Mouse (Mus musculus): Measurements from ENCODE around the gene Lonp1. TPM values are rescaled to one million over a fixed set of nuclear protein-coding genes. Genes with fewer than 3 reads are reported as not detected.
A peak's percentile ranks its signal among the peaks of the same experiment; 100 is the strongest.

The Lonp1 gene
- total and polyA plus RNA-seq, 3 experiments = 95.9 to 131 (median 113) TPM

DNA sequence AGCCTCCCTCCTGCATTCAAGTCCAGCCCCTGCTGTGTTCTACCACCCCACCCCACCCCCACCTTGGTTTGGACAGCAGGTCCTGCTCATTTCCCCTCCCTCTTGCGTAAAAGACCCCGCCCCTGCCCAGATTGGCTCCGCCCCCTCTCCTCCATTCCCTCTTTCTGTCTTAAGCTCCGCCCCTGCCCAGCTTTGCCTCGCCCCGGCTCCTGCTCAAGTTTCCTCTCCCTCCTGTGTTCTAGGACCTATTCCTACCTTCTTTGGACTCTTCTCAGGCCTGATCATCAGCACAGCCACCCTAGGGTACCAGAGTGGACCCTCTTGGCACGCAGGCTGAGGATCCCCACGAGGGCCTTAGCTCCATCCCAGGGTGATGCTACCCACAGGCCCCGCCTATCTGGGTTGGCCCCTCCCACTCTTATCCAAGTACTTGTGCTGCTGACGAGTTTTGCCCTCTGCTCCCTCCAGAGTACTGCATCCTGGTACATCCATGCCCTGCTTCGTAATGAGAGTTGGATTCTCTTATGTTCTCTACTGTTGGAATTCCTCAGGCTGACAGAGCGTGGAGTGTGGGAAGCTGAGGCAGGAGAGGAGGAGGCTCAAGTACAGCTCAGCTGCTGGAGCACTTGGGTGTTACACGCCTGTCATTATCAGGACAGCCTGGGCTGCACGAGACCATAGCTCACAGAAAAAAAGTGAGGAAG is 14.7 kb downstream of the Lonp1 start:
- DNase-seq = no peak
- TF ChIP-seq CTCF (IDR thresholded peaks at IDR 0.05) (no peak), POLR2A (IDR thresholded peaks at IDR 0.05; ENCODE audit: insufficient read depth, low read depth, low read length) (no peak), EP300 (IDR thresholded peaks at IDR 0.05; ENCODE audit: insufficient read depth, low read depth, low read length) (no peak)
- no peaks in the 10 kb centered on the region for H3K27me3 ChIP-seq (ENCODE audit: control insufficient read depth, insufficient read depth, low read length)
- H3K4me1 ChIP-seq (ENCODE audit: control insufficient read depth, insufficient read depth, low read length) = peaks cover 11% of the 10 kb centered on the region
- no peaks in the 10 kb centered on the region for H3K36me3 ChIP-seq (ENCODE audit: control insufficient read depth, insufficient read depth, low read length)
- intact Hi-C loops (cut with DNase I) = loop anchor here (5.0 to 10.0 kb wide), 4 partner anchors 105 to 900 kb away; partner anchors contain the start of genes Ndufa11, Pot1b, Pspn and Sh3gl1
- no peak overlapping the region for H3K4me3 ChIP-seq
- WGBS = 25% methylated on average over 14 of the region's 14 CpGs
- no peak overlapping the region for H3K9ac ChIP-seq (ENCODE audit: low read depth, low read length)
- H3K27ac ChIP-seq = no peak overlapping the region
- no peaks in the 10 kb centered on the region for H3K79me2 ChIP-seq (replicated peaks; ENCODE audit: control insufficient read depth, insufficient read depth, low read length)

DNA sequence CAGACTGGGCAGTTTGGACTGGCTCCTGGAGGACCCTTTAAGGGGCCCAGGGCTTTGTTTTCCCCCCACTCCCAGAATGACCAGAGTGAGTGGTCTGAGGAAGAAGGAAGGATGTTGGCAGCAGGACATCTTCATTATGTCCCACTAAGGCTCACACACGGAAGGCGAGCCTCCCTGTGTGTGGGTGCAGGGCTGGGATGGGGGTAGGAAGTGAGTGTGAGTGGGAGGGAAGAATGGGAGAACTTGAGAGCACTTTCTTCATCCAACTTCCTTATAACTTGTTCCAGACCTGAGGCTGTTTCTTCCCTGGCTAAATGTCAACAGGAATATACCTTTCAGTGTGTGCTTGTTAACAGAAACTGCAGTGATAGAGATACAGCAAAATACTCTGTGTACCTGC is 15.4 kb downstream of the Lonp1 start:
- Histone ChIP-seq H3K4me1 (ENCODE audit: control insufficient read depth, insufficient read depth, low read length) (peaks cover 11% of the 10 kb centered on the region), H3K9ac (ENCODE audit: low read depth, low read length) (no peak overlapping the region), H3K4me3 (no peak overlapping the region), H3K27ac (no peak overlapping the region), H3K36me3 (ENCODE audit: control insufficient read depth, insufficient read depth, low read length) (no peaks in the 10 kb centered on the region), H3K27me3 (ENCODE audit: control insufficient read depth, insufficient read depth, low read length) (no peaks in the 10 kb centered on the region), H3K79me2 (replicated peaks; ENCODE audit: control insufficient read depth, insufficient read depth, low read length) (no peaks in the 10 kb centered on the region)
- 69% methylated on average over 2 of the region's 2 CpGs for WGBS
- intact Hi-C loops (cut with DNase I) = loop anchor here (5.0 to 10.0 kb wide), 4 partner anchors 106 to 899 kb away; partner anchors contain the start of genes Ndufa11, Pot1b, Pspn and Sh3gl1
- no peak for DNase-seq
- no peak for TF ChIP-seq EP300 (IDR thresholded peaks at IDR 0.05; ENCODE audit: insufficient read depth, low read depth, low read length)
- no peak for TF ChIP-seq POLR2A (IDR thresholded peaks at IDR 0.05; ENCODE audit: insufficient read depth, low read depth, low read length)
- no peak for TF ChIP-seq CTCF (IDR thresholded peaks at IDR 0.05)

DNA sequence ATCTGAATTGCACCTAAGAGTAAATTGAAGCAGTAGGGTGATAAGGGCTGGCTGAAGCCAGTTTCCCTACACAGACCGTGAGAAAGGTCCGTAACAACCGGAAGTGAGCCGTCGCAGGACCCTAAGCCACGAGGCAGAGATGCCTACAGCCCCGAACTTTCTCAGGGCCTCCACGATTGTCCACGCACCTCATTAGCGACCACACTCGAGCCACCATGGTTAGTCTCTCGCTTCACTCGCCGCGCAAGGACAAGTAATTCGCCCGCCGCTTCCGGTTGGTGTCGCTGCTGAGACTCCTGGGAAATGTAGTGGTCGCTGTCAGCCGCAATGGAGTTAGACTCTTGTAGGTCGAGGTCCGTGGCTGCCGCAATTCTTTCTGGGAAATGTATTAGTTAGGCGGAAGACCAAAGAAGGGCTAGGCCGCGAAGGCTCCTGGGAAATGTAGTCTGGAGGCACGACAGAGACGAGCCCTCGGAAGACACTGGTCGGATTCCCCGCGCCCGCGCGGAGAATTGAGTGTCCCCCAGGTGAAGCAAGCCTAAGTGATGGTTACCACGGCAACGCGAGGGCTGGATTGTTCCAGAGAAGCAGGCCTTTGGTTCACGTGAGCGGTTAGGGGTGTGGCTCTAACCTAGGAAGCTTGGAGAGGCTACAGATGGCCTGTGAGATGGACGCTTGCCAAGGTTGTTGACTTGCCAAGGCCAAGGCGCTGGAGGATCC is 17.1 kb downstream of the Lonp1 start, which contains the start of gene 2410015M20Rik:
2410015M20Rik (minus strand) TSS at position 320 of the 720 bp plus-strand sequence.
- Histone ChIP-seq H3K4me1 (ENCODE audit: control insufficient read depth, insufficient read depth, low read length) (peaks cover 9% of the 10 kb centered on the region), H3K9ac (ENCODE audit: low read depth, low read length) (peak within 1 kb of the TSS; percentile 76), H3K27ac (peak within 1 kb of the TSS; percentile 94), H3K4me3 (peak within 1 kb of the TSS; percentile 90), H3K36me3 (ENCODE audit: control insufficient read depth, insufficient read depth, low read length) (no peaks in the 10 kb centered on the region), H3K27me3 (ENCODE audit: control insufficient read depth, insufficient read depth, low read length) (no peaks in the 10 kb centered on the region), H3K79me2 (replicated peaks; ENCODE audit: control insufficient read depth, insufficient read depth, low read length) (no peaks in the 10 kb centered on the region)
- peak; percentile 91 for TF ChIP-seq POLR2A (IDR thresholded peaks at IDR 0.05; ENCODE audit: insufficient read depth, low read depth, low read length)
- TF ChIP-seq CTCF (IDR thresholded peaks at IDR 0.05) = peak; percentile 77
- TF ChIP-seq EP300 (IDR thresholded peaks at IDR 0.05; ENCODE audit: insufficient read depth, low read depth, low read length) = peak; percentile 85; the same call in 1 of the 2 replicates
- peak; percentile 93 to 96 for DNase-seq
- intact Hi-C loops (cut with DNase I) = loop anchor here (2.0 to 10.0 kb wide), 5 partner anchors 23 to 897 kb away; partner anchors contain the start of genes Ndufa11, Pot1b, Pspn and Sh3gl1
- WGBS = under 1% methylated on average over 44 of the region's 44 CpGs

DNA sequence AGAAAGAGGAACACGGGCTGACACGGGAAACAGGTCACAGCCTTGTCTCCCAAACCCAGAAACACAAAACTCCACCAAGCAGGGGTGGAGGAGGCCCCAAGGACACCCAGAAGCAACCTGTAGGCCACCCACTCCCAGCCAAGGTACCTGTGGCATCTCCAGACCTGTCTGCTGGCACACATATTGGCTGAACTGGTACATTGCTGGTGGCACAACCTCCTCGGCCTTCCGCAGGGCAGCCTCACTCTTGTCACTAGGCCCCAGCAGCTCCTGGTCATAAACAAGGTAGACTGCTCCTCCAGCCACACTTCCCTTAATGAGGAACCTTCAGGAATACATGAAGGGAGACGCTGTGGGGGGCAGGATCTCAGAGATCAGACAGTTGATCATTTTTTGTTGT is 18.0 kb downstream of the Lonp1 start:
- peak in 1 of 2 experiments; percentile 26 for DNase-seq
- Histone ChIP-seq H3K79me2 (replicated peaks; ENCODE audit: control insufficient read depth, insufficient read depth, low read length) (no peaks in the 10 kb centered on the region), H3K4me3 (peak overlapping the region; percentile 90), H3K9ac (ENCODE audit: low read depth, low read length) (peak overlapping the region; percentile 48), H3K36me3 (ENCODE audit: control insufficient read depth, insufficient read depth, low read length) (no peaks in the 10 kb centered on the region), H3K4me1 (ENCODE audit: control insufficient read depth, insufficient read depth, low read length) (peaks cover 6% of the 10 kb centered on the region), H3K27ac (peak overlapping the region; percentile 94), H3K27me3 (ENCODE audit: control insufficient read depth, insufficient read depth, low read length) (no peaks in the 10 kb centered on the region)
- WGBS = 32% methylated on average over 5 of the region's 5 CpGs
- TF ChIP-seq EP300 (IDR thresholded peaks at IDR 0.05; ENCODE audit: insufficient read depth, low read depth, low read length) (no peak), POLR2A (IDR thresholded peaks at IDR 0.05; ENCODE audit: insufficient read depth, low read depth, low read length) (no peak), CTCF (IDR thresholded peaks at IDR 0.05) (no peak)
- intact Hi-C loops (cut with DNase I) = loop anchor here (2.0 kb wide), 1 partner anchor 22 kb away; no protein-coding TSS in a partner anchor

DNA sequence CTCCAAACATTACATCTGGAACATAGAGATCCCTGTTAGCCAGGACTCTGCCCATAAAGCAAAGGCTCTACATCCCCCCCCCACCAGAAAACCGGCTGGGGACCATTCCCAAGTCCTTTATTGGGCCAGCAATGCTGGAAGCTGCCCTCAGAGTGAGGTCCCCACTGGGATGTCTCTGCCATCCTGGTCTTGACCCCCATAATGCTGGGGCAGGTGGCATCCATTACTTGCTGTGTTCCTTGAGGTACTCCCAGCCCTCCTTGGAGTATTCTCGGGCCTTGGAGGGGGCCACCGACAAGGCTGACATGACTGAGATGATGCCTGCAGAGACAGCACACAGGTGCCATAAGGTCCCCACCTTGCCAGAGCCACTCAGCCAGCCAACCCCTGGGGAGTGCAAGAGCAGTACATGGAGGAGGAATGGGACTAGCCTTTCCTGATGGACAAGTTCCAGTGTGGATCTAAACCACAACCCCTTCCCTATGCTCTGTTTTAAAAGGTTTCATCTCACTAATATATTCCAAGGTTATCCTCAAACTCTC is 19.1 kb downstream of the Lonp1 start:
- Histone ChIP-seq H3K27me3 (ENCODE audit: control insufficient read depth, insufficient read depth, low read length) (no peaks in the 10 kb centered on the region), H3K4me3 (no peak overlapping the region), H3K27ac (no peak overlapping the region), H3K36me3 (ENCODE audit: control insufficient read depth, insufficient read depth, low read length) (no peaks in the 10 kb centered on the region), H3K4me1 (ENCODE audit: control insufficient read depth, insufficient read depth, low read length) (peaks cover 6% of the 10 kb centered on the region), H3K9ac (ENCODE audit: low read depth, low read length) (no peak overlapping the region), H3K79me2 (replicated peaks; ENCODE audit: control insufficient read depth, insufficient read depth, low read length) (no peaks in the 10 kb centered on the region)
- intact Hi-C loops (cut with DNase I) = loop anchor here (2.0 kb wide), 1 partner anchor 21 kb away; no protein-coding TSS in a partner anchor
- WGBS = 63% methylated on average over 3 of the region's 3 CpGs
- peak in 1 of 2 experiments; percentile 14 for DNase-seq
- TF ChIP-seq CTCF (IDR thresholded peaks at IDR 0.05) (no peak), EP300 (IDR thresholded peaks at IDR 0.05; ENCODE audit: insufficient read depth, low read depth, low read length) (no peak), POLR2A (IDR thresholded peaks at IDR 0.05; ENCODE audit: insufficient read depth, low read depth, low read length) (no peak)
